Mouse (Mus musculus) brain, adult 2 months (tissue): ENCODE data around the gene Acot2.
A peak's percentile ranks its signal among the peaks of the same experiment; 100 is the strongest.

Source experiments
- DNase-seq: peaks from one replicate; pipeline ENCODE4 v3.0.0; 2011; ENCODE audit warnings: low read depth, low spot score

The Acot2 gene

DNA sequence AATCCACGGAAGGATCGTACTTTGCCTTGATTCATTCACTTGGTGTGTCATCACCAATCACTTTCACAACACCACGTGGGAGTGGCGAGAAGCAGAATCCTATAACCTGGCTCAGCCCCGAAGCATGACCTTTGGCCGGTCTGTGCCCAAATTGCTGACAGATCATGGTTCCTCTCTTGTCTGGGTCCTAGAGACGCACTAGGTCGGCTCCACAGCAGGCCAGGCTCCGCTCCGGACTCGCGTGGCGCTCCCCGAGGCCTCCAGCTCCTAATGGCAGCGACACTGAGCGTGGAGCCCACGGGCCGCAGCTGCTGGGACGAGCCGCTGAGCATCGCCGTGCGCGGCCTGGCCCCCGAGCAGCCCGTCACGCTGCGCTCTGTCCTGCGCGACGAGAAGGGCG is 50.6 kb downstream of the Acot2 start, which contains the start of gene Acot4:
Gene Acot4, plus strand, starts transcription at position 139 of the 400 bp plus-strand sequence.
- peak; percentile 40 for DNase-seq

DNA sequence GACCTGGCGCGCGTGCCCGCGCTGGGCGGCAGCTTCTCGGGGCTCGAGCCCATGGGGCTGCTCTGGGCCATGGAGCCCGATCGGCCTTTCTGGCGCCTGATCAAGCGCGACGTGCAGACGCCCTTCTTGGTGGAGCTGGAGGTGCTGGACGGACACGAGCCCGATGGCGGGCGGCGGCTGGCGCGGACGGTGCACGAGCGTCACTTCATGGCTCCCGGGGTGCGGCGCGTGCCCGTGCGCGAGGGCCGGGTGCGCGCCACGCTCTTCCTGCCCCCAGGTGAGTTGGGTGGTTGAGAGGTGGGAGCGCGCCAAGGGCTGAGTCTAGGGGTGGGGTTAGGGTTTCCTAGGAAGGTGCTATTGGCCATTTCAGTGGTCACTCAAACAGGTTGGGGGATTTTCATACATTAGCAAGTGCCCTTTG is 51.0 kb downstream of the Acot2 start, which contains the start of gene Gm49366:
Gene Gm49366, plus strand, starts transcription at position 245 of the 421 bp plus-strand sequence.
- peak; percentile 71 for DNase-seq

GRCm38 (mm10) chr12:84042248-84042647 is 54.6 kb downstream of the Acot2 start:
- DNase-seq, result no peak
